Mouse (Mus musculus) brain, embryonic 14.5 days (tissue): ENCODE measurements around the gene Lhb.

Experiments
- CTCF ChIP-seq: fragments of 200-500 bp; IDR thresholded peaks from 2 replicates; pipeline ENCODE4 v1.5.1; 2012; ENCODE audit warnings: inconsistent platforms, mild to moderate bottlenecking, moderate library complexity, borderline replicate concordance; ENCODE audit not compliant: insufficient read depth, insufficient read length; ENCODE audit errors: extremely low read depth
- POLR2A ChIP-seq: fragments of 200-500 bp; IDR thresholded peaks from 2 replicates; pipeline ENCODE4 v1.6.1; 2012; ENCODE audit warnings: mild to moderate bottlenecking, inconsistent platforms, borderline replicate concordance; ENCODE audit not compliant: poor library complexity, insufficient read depth, insufficient read length, severe bottlenecking; ENCODE audit errors: extremely low read depth

DNA sequence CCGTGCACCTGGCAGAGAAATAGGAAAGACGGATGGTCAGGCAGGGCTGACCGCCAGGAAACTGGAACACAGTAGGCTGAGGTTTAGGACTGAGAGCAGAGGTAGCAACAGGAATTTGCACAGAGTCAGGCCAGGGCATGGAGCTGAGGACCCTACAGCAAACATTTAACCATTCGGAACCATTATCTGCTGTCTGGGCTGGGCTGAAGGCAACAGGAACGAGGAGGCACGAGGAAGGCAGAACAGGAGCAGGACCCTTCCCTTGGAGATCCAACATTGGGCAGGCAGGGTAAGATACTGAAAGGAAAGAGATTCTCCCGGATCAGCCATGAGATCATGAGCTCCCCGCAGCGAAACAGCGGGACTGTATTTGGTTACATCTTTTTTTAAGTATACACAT lies 12.8 kb upstream of the Lhb start:
- TF ChIP-seq CTCF (no peak), POLR2A (no peak)
